Mouse (Mus musculus): ENCODE data around the gene Wdr81.
A peak's percentile ranks its signal among the peaks of the same experiment; 100 is the strongest.

Wdr81 gene

DNA sequence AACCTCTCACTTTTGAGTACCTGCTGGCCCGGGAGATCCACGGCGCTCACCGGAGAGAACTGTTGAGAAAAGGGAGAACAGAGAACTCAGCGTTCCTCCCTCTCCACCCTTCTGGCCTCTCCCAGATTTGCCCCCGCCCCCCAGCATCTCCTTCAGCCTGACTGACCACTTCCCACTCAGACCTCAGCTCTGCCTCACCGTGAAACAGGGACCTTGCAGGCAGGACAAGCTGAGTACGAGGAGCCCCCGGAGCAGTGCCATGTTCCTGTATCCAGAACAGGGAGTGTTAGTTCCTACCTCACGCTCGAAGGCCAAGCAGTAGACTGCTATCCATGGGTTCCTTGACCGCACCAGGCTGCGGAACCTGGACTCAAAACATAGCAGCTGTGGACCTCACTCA, 16.3 kb downstream of the Wdr81 start:
- no peak for DNase-seq (ENCODE audit: low spot score in 2 of 2)

DNA sequence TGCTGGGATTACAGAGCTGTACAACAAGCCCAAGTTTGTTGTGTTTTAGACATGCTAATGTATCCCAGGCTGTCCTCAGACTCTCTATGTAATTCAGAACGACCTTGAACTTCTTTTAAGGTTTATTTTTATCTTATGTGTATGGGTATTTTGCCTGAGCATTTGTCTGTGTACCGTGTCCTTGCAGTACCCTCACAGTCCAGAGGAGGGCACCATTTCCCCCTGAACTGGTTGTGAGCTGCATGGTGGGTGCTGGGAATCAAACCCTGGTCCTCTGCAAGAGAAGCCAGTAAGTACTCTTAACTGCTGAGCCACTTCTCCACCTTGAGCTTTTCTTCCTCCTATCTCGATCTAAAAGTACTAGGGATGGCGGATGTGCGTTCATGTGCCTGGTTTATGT, 20.4 kb downstream of the Wdr81 start:
- no peak for DNase-seq (ENCODE audit: low spot score in 2 of 2)

DNA sequence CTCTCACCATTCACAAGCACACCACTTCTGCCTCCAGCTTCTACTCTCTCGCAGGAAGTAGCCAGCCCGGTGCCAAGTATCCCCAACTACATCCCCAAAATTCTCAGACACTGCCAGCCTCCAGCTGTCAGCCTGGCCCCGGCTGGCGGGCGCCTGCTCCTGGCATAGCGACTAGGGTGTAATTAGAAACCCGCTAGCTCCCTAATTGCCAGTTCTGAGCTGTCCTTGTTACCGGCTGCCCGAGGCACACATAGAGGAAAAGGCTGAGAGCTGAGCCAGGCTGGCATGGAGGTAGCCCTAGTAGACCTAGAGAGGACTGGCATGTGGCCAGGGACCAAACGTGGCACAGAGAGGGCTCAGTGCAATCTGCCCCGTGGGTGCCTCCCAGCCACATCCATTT, 23.2 kb downstream of the Wdr81 start:
- no peak for DNase-seq (ENCODE audit: low spot score in 2 of 2)

DNA sequence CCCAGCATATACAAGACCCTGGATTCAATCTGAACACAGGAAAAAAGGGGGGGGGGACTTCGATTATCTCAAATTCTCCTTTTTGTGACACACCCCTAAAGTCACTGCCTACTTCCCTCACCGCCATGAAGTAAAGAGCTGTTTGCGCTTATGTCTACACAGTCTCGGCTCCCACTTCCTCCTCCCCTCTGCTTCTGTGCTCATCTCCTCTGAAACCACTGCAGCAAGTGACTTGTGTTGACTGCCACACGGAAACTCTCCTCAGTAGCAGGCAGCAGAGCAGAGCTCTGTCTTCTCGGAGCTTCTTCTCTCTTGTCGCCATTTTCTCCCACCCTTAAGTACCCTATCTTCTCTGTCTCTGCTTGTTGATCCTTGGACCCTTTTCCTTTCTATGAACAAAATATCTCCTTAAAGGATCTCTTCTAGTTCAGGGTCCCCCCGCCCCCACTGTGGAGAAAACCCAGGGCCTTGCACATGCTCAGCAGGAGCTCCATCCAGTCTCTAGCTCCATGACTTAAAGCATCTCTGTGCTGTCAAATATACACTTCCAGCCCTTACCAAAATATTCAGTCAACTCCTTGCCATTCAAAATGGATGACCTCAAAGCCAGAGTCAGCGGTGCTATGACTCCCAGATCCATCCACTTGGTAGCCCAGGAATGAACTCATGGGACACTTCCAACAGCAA, 25.4 kb downstream of the Wdr81 start:
- DNase-seq (ENCODE audit: low spot score in 2 of 2) = no peak

DNA sequence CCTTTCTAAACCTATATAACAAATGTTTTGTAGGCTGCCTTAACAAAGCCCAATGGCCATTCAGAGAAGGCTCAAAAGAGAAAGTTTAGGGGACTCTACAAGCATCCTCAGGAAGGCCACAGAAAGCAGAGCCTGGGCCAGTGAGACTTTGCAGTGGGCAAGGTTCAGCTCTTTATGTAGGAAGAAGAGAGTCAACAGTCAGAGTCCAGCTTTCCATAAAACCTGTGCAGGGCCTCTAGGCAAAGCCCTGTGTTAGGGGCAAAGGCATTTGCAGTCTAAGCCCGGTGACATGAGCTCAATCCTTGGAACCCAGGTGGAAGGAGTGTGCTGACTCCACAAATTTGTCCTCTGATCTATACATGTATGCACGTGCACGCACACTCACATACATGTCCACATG, 30.1 kb downstream of the Wdr81 start:
- no peak for DNase-seq (ENCODE audit: low spot score in 2 of 2)

DNA sequence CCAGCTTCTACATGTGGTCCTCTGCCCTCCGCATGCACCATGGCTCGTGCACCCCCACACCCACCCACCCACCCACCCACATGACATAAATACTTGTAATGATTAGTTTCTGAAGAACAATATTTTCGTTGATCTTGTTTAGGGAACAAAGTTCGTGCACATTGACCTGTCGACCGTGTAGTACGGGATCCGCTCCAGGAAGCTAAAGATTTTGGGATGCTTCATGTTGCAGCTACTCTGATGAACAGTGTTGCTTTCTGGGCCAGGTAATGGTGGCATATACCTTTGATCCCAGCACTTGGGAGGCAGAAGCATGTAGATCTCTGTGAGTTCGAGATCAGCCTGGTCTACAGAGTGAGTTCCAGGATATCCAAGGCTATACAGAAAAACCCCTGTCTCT, 30.5 kb downstream of the Wdr81 start:
- no peak for DNase-seq (ENCODE audit: low spot score in 2 of 2)

DNA sequence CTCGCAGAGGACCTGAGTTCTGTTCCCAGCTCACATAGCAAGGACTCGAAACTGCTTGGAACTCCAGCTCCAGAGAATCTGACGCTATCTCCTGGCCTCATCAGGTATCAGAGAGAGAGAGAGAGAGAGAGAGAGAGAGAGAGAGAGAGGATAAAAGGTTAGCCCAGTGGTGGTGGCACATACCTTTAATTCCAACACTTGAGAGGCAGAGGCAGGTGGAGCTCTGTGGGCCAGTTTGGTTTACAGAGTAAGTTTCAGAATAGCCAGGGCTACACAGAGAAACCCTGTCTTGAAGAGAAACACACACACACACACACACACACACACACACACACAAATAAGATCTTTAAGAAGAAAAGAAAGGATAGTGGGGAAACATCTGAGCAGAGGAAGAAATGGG, 31.4 kb downstream of the Wdr81 start:
- DNase-seq (ENCODE audit: low spot score in 2 of 2) = no peak

DNA sequence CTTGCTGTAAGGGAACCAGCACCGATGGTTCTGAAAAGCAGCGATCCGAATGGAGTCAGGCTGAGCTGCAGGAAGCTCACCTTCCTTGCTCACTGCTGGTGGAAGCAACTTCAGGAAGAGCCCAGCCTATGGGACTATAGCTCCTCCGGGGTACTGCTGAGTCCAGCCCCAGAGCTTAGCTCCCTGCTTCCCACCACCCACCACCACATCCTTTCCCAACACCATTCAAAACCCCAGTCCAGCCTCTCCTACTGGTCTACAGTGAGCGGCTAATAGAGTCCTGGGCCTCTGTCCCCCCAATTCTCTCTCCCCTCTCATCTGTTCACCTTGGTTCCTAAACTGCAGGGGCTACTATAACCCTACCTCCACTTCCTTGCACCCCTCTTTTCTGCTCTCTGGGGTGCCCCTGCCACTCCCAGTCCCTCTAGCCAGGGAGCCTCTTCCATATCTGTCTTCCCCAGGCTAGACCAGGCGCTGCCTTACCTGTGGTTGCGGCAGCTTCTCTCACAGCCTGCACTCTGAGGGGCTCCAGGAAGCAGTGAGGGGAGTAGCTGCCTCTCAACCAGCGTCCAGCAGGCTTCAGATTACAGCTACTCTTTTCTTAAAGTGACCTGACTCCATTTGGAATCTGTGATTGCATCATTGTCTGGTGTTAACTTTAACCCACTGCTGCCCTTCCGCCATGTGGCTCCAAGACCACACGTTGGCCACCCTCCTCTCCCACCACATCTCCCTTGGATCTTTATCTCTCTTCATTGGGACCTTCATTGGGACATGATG, 32.3 kb downstream of the Wdr81 start, which contains the start of gene Serpinf1:
Gene Serpinf1, minus strand, starts transcription at position 689 of the 780 bp plus-strand sequence.
- no peak for DNase-seq (ENCODE audit: low spot score in 2 of 2)

DNA sequence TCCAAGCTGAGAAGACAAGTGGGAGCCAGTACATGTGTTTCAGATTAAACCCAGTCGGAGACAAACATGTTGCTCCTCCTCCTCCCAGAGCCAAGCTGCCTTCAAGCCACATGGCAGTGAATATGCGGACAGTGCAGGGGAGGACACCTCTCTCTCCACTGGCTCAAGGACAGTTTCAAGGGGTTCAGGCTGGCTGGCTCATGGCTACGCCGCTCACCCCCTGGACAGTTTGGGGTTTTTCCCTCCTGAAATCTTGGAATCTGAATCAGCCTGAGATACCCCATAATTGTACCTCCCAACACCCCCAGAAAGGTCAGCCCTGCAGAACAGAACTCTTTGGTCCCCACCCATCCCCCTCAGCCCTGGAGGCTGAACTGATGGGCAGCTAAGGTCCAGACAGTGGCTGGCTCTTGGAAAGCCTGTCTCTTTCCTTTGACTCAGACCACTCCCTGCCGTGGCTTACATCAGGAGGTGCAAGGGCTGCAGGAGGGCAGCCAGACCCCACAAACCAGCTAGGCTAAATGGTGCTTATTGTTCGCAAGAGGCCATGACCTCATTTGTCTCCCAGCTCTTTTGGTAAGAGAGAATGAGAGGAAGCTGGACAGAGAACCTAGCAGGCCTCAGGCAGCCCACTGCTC, 33.0 kb downstream of the Wdr81 start:
- DNase-seq (ENCODE audit: low spot score in 2 of 2) = no peak

DNA sequence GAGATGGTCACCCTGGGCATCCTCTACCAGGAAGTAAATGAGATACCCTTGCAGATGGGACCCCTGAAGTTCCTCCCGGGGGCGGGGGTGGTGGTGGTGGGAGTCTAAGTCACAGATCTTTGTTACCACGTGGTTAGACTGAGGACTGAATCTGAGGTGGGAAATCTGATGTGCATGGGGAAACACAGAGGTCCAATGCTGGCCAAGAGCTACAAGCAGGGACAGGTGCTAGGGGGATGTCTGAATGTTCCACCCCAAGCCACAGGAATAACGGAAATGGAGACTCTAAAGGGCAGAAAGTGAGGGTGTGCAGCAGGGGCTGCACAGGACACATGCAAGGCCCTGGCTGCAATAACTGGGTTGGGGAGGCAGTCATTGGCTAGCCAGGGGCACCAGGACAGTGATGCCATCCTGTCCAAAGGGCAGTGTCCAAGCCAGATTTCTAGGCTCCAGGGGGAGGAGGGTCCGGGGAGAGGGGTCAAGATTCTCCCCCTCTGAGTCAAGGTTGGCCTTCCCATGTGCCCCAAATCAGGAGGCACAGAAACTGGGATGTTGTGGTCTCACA, 33.6 kb downstream of the Wdr81 start:
- no peak for DNase-seq (ENCODE audit: low spot score in 2 of 2)

DNA sequence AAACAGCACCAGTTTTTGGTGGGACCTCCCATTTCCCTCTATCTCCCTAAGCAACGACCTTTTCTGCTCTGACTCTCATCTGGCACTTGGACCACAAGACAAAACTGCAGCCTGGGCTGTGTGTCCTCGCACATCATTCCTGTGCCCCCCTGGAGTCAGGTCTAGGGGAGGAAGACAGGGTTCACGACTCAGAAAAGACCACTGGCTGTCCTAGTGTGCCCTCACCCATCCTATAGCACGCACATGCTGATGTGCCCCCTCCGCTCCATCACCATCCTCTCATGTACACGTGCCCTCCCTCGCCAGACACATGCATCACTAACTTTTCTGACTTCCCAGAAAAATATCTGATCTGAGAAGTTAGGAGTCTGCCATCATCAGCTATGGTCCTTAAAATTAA, 34.5 kb downstream of the Wdr81 start:
- DNase-seq (ENCODE audit: low spot score in 2 of 2) = no peak

DNA sequence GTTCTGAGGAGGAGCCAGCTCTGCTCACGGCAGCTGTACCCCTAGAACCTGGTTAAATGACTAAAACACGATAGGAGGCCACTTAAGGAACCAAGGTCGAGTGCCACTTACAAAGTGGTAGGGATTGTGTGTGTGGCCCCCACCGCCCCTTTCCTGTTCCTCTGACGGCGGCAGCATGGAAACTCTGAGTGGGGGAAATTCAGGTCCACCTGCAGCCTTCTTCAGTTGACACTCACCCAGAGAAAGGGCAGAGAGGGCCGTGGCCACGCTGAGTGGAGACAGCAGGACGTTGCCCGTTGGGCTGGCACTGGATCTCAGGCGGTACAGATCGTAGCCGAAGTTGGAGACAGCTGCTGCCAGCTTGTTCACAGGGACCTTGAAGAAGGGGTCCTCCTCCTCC, 38.5 kb downstream of the Wdr81 start:
- no peak for DNase-seq (ENCODE audit: low spot score in 2 of 2)

DNA sequence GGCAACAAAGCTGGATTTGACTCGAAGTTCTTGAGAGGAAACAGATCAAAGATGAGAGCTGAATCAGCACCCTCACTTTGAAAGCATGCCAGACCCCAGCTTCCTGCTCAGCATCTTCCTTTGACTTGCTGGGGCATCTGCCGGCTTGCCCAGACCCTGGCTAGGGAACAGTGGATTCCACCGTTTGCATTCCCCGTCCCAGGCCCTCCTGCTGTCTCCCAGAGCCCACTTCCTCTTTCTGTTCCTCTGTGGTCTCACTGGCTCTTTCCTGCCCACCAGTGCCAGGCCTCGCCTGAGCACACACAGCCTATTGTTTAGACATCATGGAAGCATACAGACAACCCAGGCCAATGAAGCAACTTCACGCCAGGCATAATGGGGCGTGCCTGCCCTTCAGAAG, 39.4 kb downstream of the Wdr81 start:
- DNase-seq (ENCODE audit: low spot score in 2 of 2) = no peak

DNA sequence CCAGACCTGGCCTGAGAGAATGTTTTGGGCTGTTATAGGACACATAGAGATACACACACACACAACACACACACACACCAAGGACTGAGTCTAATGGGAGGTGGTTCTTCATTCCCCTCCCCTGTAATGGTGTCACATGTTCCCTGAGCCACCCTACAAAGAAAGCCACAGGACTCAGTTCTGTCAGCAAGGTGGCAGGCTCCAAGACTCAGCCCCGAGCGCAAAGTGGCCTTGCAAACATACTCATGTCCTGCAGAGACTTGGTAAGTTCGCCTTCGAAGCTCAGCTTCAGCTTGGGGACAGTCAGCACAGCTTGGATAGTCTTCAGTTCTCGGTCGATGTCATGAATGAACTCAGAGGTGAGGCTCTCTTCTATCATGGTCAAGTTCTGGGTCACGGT, 43.9 kb downstream of the Wdr81 start:
- DNase-seq (ENCODE audit: low spot score in 2 of 2) = no peak

DNA sequence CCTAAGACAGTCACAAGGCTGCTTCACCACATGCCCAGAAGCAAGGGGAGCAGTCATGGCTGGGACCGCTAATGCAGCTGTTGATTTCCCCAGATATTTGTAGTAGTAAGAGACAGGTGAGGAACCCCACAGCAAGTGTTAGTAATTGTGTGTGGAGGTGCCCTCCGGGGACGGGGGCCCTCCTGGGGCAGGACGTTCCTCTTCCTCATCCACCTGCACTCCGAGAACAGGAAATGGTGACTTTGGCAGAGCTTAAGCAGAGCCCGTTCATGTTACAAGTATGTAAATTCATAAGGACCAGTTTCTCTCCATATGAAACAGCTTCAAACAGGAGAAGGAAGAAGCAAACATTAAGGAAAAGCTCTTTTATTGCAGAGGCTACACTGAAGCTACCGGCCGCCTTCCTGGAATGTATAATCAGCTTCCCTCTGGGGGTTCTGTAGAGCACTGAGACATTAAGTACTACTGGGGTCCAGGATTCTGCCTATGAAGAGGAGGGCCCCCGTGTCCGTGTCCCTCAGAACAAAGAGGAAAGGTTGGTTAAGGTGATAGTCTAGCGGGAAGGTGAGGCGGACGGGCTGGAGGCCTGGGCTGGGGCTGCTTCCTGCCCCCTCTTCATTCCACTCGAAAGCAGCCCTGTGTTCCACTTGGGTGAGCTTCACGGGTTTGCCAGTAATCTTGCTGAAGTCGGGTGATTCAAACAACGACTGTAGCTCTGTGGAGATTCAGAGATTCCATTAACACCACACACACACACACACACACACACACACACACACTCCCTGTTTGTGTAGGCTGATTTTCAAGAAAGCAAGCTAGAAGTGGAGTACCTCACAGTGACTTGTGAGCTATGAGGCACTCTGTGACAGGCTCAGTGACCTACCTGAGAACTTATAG, 44.6 kb downstream of the Wdr81 start:
- no peak for DNase-seq (ENCODE audit: low spot score in 2 of 2)

DNA sequence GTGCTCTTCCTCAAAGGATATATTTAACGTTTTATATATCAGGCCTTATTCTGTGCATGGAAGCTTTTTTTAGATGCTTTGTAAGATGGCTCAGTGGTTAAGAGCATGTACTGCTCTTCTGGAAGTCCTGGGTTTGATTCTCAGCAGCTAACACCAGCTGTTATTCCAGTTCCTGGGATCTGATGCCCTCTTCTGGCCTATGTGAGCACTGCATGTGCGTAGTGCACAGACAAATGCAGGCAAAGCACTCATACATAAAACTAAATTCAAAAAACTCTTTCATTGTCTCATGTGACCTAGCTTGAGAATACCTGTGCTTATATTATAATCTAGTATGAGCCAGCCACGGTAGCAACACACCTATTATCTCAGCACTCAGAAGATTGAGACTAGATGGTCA, 47.7 kb downstream of the Wdr81 start:
- DNase-seq (ENCODE audit: low spot score in 2 of 2) = peak; percentile 71 to 88

DNA sequence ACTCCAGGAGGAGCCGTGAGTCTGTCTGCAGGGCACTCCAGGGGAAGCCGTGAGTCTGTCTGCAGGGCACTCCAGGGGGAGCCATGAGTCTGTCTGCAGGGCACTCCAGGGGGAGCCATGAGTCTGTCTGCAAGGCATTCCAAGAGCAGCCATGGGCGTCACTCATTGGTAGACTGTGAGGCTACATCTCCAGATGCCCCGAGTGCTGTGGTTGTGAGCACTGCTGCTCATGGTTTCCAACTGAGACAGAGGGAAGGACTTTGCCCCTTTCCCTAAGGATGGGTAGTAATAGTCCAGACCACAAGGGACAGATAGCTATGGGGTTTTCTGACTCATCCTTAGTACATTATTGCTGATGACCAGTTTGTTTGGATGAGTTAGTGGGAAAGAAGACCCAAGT, 48.4 kb downstream of the Wdr81 start:
- DNase-seq (ENCODE audit: low spot score in 2 of 2) = no peak

DNA sequence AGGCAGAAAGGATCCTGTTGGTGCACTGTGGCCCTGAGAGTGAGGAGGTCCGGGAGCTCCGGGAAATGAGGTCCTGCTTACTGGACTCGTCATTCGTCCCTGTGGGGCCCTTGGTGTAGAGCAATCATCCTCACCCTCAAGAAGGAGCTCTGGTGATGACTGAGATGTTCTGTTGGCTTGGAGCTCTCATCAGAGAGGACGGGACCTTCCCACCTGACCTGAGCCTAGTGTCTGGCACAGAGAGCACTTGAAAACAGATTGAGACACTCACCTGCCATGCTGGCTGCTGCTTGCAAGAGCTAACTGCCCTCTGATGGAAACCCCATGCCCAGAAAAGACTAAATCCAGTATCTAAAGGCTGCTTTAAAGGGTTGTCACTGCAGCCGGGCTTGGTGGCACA, 49.7 kb downstream of the Wdr81 start:
- DNase-seq (ENCODE audit: low spot score in 2 of 2) = no peak

DNA sequence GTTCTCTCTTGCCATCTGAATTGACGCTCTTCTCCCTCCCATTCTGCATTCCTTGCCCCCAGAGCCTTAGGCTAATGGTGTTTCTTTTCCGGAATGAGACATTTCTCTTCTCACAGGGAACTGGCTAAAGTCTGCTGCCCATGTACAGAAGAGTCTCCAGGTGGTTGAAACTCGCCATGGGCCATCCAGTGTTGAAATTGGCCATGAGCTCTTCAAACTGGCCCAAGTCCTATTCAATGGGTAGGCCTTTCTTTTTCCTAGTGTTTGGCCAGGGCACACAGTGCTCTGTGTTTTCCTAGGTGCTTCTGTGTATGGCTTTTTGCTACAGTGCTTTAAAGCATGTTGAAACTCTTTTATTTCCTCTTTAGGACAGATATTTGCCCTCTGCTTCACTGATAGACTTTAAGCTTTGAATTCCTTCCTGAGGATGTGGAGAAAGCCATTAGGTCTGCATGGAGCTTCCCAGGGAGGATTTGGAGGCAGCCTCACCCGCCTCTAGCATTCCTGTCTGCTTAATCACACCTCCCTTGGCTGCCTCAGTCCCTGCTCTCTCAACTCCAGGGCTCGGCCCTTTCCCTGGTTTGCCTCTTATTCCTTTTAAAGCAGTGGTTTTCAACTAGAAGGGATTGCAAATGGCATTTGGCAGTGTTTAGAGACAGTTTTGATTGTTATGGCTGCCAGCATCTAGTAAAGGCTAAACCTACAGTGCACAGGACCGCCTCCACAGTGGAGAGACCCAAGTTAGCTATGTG, 51.0 kb downstream of the Wdr81 start:
- no peak for DNase-seq (ENCODE audit: low spot score in 2 of 2)

DNA sequence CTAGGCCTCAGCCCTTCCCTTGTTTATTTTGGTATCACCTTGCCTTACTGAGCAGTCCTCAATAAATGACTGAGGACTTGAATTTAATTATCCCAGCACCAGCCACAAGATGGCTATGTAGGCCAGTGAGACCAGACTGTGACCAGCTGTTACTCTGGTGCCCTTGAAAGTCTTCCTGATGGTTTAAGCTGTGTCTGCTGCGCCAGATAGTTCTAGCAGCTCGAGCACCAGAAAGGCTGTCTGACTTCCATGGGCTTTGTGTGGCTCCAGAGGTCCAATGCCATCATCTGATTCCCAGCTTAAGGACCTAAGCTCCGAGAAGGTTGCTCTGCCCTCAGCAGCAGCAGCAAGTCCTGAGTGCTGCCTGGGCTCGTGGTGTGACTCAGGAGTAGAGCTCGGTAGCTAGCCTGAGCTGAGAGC, 52.2 kb downstream of the Wdr81 start:
- DNase-seq (ENCODE audit: low spot score in 2 of 2) = peak in 1 of 2 experiments; percentile 31

DNA sequence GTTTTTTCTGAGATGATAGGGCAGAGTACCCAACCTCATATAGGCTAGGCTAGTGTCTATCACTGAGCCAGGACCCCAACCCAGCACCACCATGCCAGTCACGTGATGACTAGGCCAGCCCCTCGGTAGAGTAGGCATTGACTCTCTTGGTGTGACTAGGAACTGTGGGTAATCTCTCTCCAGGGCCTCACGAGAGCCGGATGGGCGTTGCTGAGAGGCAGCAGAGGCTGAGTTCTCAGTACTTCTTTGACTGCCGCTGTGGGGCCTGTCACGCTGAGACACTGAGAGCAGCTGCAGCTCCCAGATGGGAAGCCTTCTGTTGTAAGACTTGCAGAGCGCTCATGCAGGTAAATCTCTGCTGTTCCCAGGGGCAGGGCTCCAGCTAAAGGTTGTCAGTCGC, 54.4 kb downstream of the Wdr81 start:
- DNase-seq (ENCODE audit: low spot score in 2 of 2) = peak in 1 of 2 experiments; percentile 30

Data from spleen, postnatal 4 days (tissue).